Comparison of ENCODE assay signal across 11 mouse cellular contexts in the genomic region with DNA sequence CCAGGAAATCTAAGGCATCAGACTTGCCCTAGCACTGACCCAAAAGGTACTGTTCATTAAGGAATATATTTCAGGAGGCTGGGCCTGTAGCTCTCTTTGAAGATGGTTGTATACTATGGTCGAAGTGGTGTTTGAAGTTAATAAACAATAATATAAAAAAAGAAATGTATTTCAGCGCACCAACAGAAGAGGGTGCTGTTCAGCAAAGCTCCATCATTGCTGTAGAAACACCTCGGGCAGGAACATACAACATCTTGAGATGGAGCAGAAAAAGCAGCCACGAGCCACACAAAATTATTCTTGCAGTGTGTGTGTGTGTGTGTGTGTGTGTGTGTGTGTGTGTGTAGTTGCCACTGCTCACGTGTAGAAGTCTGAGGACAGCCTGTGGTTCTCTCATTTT. TPM values are rescaled to one million over a fixed set of nuclear protein-coding genes. Genes with fewer than 3 reads are reported as not detected.
DNase-seq lines count a peak whose midpoint lies in the region; ATAC-seq and TF ChIP-seq lines count a peak whose summit lies in the region.
"Had no signal": no experiment of that assay in that cellular context is flagged by ENCODE, and none has a peak within 500 bp of the region (broad histone marks: within the 10 kb centered on the region; RNA-seq: fewer than 3 reads in every experiment).

No protein-coding gene starts in this region.

- peak; percentile 43 for TF ChIP-seq CTCF in E14TG2a.4 (conservative IDR thresholded peaks at IDR 0.05; ENCODE audit: low read length)

- no peaks in the 10 kb centered on the region for H3K27me3 ChIP-seq in E14TG2a.4 (ENCODE audit: insufficient read depth, low read length)
- H3K27me3 ChIP-seq: limb, embryonic 15.5 days had no signal

- ATAC-seq in granulocyte monocyte progenitor cell, adult 5-6 weeks (replicated peaks; ENCODE audit: poor library complexity, severe bottlenecking) = peak; percentile 63

- no peak overlapping the region for H3K4me3 ChIP-seq in E14TG2a.4 (replicated peaks; ENCODE audit: low read length)
- H3K4me3 ChIP-seq: limb, embryonic 15.5 days; myocyte had no signal

- peaks cover 20% of the 10 kb centered on the region for H3K36me3 ChIP-seq in E14TG2a.4 (ENCODE audit: insufficient read depth, low read length)

- H3K9me3 ChIP-seq in E14TG2a.4 (ENCODE audit: low read length) = no peaks in the 10 kb centered on the region
- H3K9me3 ChIP-seq: limb, embryonic 15.5 days had no signal

- peaks cover 30% of the 10 kb centered on the region for H3K4me1 ChIP-seq in E14TG2a.4 (replicated peaks; ENCODE audit: low read depth, low read length)
- H3K4me1 ChIP-seq: limb, embryonic 15.5 days had no signal

- peak; percentile 14 for DNase-seq in layer of hippocampus, adult 11-12 months (ENCODE audit: low spot score)
- DNase-seq in layer of hippocampus, postnatal 25 days (ENCODE audit: extremely low spot score in 1 of 2, low spot score in 1 of 2) = no peak
- DNase-seq in A20 (ENCODE audit: low read depth, low spot score) = peak; percentile 28
- DNase-seq in left cerebral cortex, adult 9 months (ENCODE audit: low spot score in 2 of 2) = no peak
- no peak for DNase-seq in right cerebral cortex, postnatal 10 days (ENCODE audit: low spot score in 2 of 2)
- DNase-seq: heart, postnatal 4 days; kidney, postnatal 4 days had no signal

RNA-seq across cellular contexts. Expression of a gene that starts 25.9 kb away (rescaled TPM):
- 100 to 1,000 TPM; 317 to 331 TPM for total RNA-seq in layer of hippocampus, postnatal 25 days (2021)
- 7.3 and 12.5 TPM in 2 replicates for total RNA-seq in granulocyte monocyte progenitor cell, adult 5-6 weeks (2014; fragmentation: Nextera tagmentation)
- total RNA-seq in granulocyte monocyte progenitor cell, adult 5-6 weeks (2017) = 15.4 and 24.3 TPM in 2 replicates

RNA-seq across cellular contexts. Expression of a gene that starts 51.5 kb away (rescaled TPM):
- total RNA-seq in layer of hippocampus, postnatal 25 days (2021) = 10 to 100 TPM; 61.7 to 81.2 TPM
- 10.6 and 12.3 TPM in 2 replicates for total RNA-seq in granulocyte monocyte progenitor cell, adult 5-6 weeks (2014; fragmentation: Nextera tagmentation)
- total RNA-seq in granulocyte monocyte progenitor cell, adult 5-6 weeks (2017) = 27.4 and 37.0 TPM in 2 replicates

Comparison
In these comparisons a context has a peak if more than half of its experiments do, and no peak if none do; other contexts are left out.
1. DNase-seq: peak in layer of hippocampus, adult 11-12 months (single experiment) and A20 (single experiment); none in layer of hippocampus, postnatal 25 days (0 of 2), left cerebral cortex, adult 9 months (0 of 2) and right cerebral cortex, postnatal 10 days (0 of 2).
2. RNA of a gene that starts 25.9 kb away (total RNA-seq): 317 to 331 TPM in layer of hippocampus, postnatal 25 days; 7.3 to 24.3 TPM in granulocyte monocyte progenitor cell, adult 5-6 weeks; every median in the first group is over 10 times any median in the second.